In the genomic region with DNA sequence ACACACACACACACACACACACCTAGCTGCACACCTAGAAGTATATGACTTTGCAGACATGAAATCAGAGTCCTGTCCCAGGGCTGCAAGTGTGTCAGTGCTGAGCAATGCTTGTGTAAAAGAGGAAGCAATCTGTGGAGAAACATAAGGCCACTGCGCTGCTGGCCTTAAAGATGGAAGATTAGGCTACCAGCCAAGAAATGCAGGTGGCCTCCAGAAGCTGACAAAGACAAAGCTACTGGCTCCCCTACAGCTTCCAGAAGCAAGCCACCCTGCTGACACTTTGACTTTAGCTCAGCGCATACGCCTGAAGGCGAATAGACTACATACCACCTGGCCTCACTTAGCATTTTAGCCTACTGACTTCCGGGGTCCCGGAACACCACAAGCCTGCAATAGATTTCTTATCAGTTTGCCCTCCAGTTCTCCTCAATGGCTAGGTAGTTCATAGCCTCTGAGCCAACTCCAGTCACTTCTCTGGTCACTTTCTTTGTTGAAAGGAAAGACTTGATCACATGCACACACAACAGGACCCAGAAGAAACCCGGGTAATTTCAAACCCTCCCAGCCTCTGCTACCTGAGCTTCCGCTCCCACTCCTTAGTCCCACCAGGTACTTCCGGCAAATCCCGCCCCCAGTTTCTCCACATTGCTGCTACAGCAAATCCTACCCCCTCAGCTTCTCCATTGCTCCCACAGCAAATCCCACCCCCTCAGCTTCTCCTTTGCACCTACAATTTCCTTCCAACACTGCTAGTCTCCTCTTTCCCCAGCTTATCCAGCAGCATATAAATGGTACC, we compare ENCODE assay signal across 8 mouse cellular contexts. TPM values are rescaled to one million over a fixed set of nuclear protein-coding genes. Genes with fewer than 3 reads are reported as not detected.
A peak's percentile ranks its signal among the peaks of the same experiment; 100 is the strongest.
DNase-seq lines count a peak whose midpoint lies in the region; ATAC-seq and TF ChIP-seq lines count a peak whose summit lies in the region.

No protein-coding gene starts in this region.

- peaks cover 14% of the 10 kb centered on the region for H3K4me1 ChIP-seq in forebrain, embryonic 13.5 days
- H3K4me1 ChIP-seq in forebrain, embryonic 11.5 days (replicated peaks; ENCODE audit: control insufficient read depth, insufficient read depth, low read length): no peaks in the 10 kb centered on the region
- no peaks in the 10 kb centered on the region for H3K4me1 ChIP-seq in midbrain, embryonic 14.5 days (ENCODE audit: control insufficient read depth, insufficient read depth, low read length)
- no peaks in the 10 kb centered on the region for H3K4me1 ChIP-seq in midbrain, embryonic 11.5 days (ENCODE audit: control insufficient read depth, insufficient read depth, low read length)
- H3K4me1 ChIP-seq in forebrain, postnatal 0 days (ENCODE audit: insufficient read depth): no peaks in the 10 kb centered on the region
- H3K4me1 ChIP-seq in neural tube, embryonic 13.5 days (replicated peaks): peaks cover 18% of the 10 kb centered on the region

- no peak overlapping the region for H3K9ac ChIP-seq in forebrain, embryonic 13.5 days
- H3K9ac ChIP-seq in forebrain, embryonic 11.5 days (ENCODE audit: low read length): no peak overlapping the region
- no peak overlapping the region for H3K9ac ChIP-seq in midbrain, embryonic 14.5 days (replicated peaks; ENCODE audit: low read length)
- no peak overlapping the region for H3K9ac ChIP-seq in midbrain, embryonic 11.5 days (ENCODE audit: low read length)
- no peak overlapping the region for H3K9ac ChIP-seq in forebrain, postnatal 0 days
- no peak overlapping the region for H3K9ac ChIP-seq in neural tube, embryonic 13.5 days

- H3K4me2 ChIP-seq in forebrain, embryonic 13.5 days: no peak overlapping the region
- H3K4me2 ChIP-seq in forebrain, embryonic 11.5 days (ENCODE audit: low read depth, low read length, severe bottlenecking): no peak overlapping the region
- no peak overlapping the region for H3K4me2 ChIP-seq in midbrain, embryonic 14.5 days (ENCODE audit: low read length)
- no peak overlapping the region for H3K4me2 ChIP-seq in midbrain, embryonic 11.5 days
- no peak overlapping the region for H3K4me2 ChIP-seq in forebrain, postnatal 0 days (ENCODE audit: low read depth)
- no peak overlapping the region for H3K4me2 ChIP-seq in neural tube, embryonic 13.5 days

- peak overlapping the region; percentile 40 for H3K27ac ChIP-seq in forebrain, embryonic 13.5 days
- no peak overlapping the region for H3K27ac ChIP-seq in forebrain, embryonic 11.5 days (ENCODE audit: low read depth, low read length)
- H3K27ac ChIP-seq in midbrain, embryonic 14.5 days (replicated peaks; ENCODE audit: low read depth, low read length): no peak overlapping the region
- no peak overlapping the region for H3K27ac ChIP-seq in midbrain, embryonic 11.5 days (ENCODE audit: low read depth, low read length)
- H3K27ac ChIP-seq in forebrain, postnatal 0 days (ENCODE audit: low read depth, low read length): no peak overlapping the region
- peak overlapping the region; percentile 18; the same call in 1 of the 2 replicates for H3K27ac ChIP-seq in neural tube, embryonic 13.5 days (replicated peaks)

- ATAC-seq in forebrain, embryonic 13.5 days: peak; percentile 48; the same call in 1 of the 2 replicates
- ATAC-seq in forebrain, embryonic 11.5 days (replicated peaks; ENCODE audit: low FRiP score): no peak
- no peak for ATAC-seq in midbrain, embryonic 14.5 days (ENCODE audit: low FRiP score, low TSS enrichment)
- no peak for ATAC-seq in midbrain, embryonic 11.5 days (ENCODE audit: low FRiP score)
- 0 out of 2 replicates have a peak, but pooled peaks have one; percentile 38 for ATAC-seq in forebrain, postnatal 0 days
- peak; percentile 63; the same call in 1 of the 2 replicates for ATAC-seq in neural tube, embryonic 13.5 days (ENCODE audit: low read depth)

- H3K4me3 ChIP-seq in forebrain, embryonic 13.5 days: no peak overlapping the region
- H3K4me3 ChIP-seq in forebrain, embryonic 11.5 days (ENCODE audit: low read depth, low read length): no peak overlapping the region
- H3K4me3 ChIP-seq in midbrain, embryonic 14.5 days (replicated peaks; ENCODE audit: low read depth, low read length): no peak overlapping the region
- no peak overlapping the region for H3K4me3 ChIP-seq in midbrain, embryonic 11.5 days (ENCODE audit: low read depth, low read length)
- H3K4me3 ChIP-seq in forebrain, postnatal 0 days (ENCODE audit: low read depth, low read length): no peak overlapping the region
- H3K4me3 ChIP-seq in neural tube, embryonic 13.5 days: no peak overlapping the region

- H3K36me3 ChIP-seq in forebrain, embryonic 13.5 days (ENCODE audit: poor library complexity, severe bottlenecking): no peaks in the 10 kb centered on the region
- no peaks in the 10 kb centered on the region for H3K36me3 ChIP-seq in forebrain, embryonic 11.5 days (ENCODE audit: control insufficient read depth, insufficient read depth, low read length)
- no peaks in the 10 kb centered on the region for H3K36me3 ChIP-seq in midbrain, embryonic 14.5 days (ENCODE audit: control insufficient read depth, insufficient read depth, low read length)
- H3K36me3 ChIP-seq in midbrain, embryonic 11.5 days (ENCODE audit: control insufficient read depth, insufficient read depth, low read length): no peaks in the 10 kb centered on the region
- no peaks in the 10 kb centered on the region for H3K36me3 ChIP-seq in forebrain, postnatal 0 days (ENCODE audit: insufficient read depth)
- H3K36me3 ChIP-seq in neural tube, embryonic 13.5 days: no peaks in the 10 kb centered on the region

- no peak for DNase-seq in forebrain, embryonic 11.5 days (ENCODE audit: low spot score)
- DNase-seq in midbrain, embryonic 14.5 days: peak; percentile 58
- DNase-seq in midbrain, embryonic 11.5 days (ENCODE audit: low spot score, missing footprints): no peak
- DNase-seq in forebrain, postnatal 0 days: peak; percentile 38
- DNase-seq in ovary, postnatal 36 days (ENCODE audit: low spot score): no peak
- DNase-seq in spleen, postnatal 4 days (ENCODE audit: low spot score in 2 of 2): no peak

- H3K27me3 ChIP-seq in forebrain, embryonic 13.5 days: no peaks in the 10 kb centered on the region
- no peaks in the 10 kb centered on the region for H3K27me3 ChIP-seq in forebrain, embryonic 11.5 days (ENCODE audit: control insufficient read depth, insufficient read depth, low read length)
- H3K27me3 ChIP-seq in midbrain, embryonic 14.5 days (ENCODE audit: control insufficient read depth, insufficient read depth, low read length): no peaks in the 10 kb centered on the region
- no peaks in the 10 kb centered on the region for H3K27me3 ChIP-seq in midbrain, embryonic 11.5 days (ENCODE audit: control insufficient read depth, insufficient read depth, low read length)
- no peaks in the 10 kb centered on the region for H3K27me3 ChIP-seq in forebrain, postnatal 0 days (ENCODE audit: insufficient read depth, low read length)
- no peaks in the 10 kb centered on the region for H3K27me3 ChIP-seq in neural tube, embryonic 13.5 days

- no peaks in the 10 kb centered on the region for H3K9me3 ChIP-seq in forebrain, embryonic 13.5 days (replicated peaks)
- H3K9me3 ChIP-seq in forebrain, embryonic 11.5 days (ENCODE audit: control insufficient read depth, low read length): no peaks in the 10 kb centered on the region
- no peaks in the 10 kb centered on the region for H3K9me3 ChIP-seq in midbrain, embryonic 14.5 days (ENCODE audit: control insufficient read depth, low read length)
- H3K9me3 ChIP-seq in midbrain, embryonic 11.5 days (ENCODE audit: control insufficient read depth, low read length): no peaks in the 10 kb centered on the region
- no peaks in the 10 kb centered on the region for H3K9me3 ChIP-seq in forebrain, postnatal 0 days (ENCODE audit: low read length)
- H3K9me3 ChIP-seq in neural tube, embryonic 13.5 days: no peaks in the 10 kb centered on the region

- 48% methylated on average over 10 of the region's 10 CpGs for WGBS in forebrain, embryonic 13.5 days
- 60% methylated on average over 10 of the region's 10 CpGs for WGBS in forebrain, embryonic 11.5 days
- WGBS in midbrain, embryonic 14.5 days: 49% methylated on average over 10 of the region's 10 CpGs
- WGBS in midbrain, embryonic 11.5 days: 51% methylated on average over 10 of the region's 10 CpGs
- 46% methylated on average over 10 of the region's 10 CpGs for WGBS in forebrain, postnatal 0 days
- 42% methylated on average over 10 of the region's 10 CpGs for WGBS in neural tube, embryonic 13.5 days

- TF ChIP-seq CTCF in forebrain, postnatal 0 days (IDR thresholded peaks at IDR 0.05; ENCODE audit: low read depth): no peak

RNA-seq across cellular contexts. Expression of a gene that starts 23.0 kb away (rescaled TPM):
- 337 and 342 TPM in 2 replicates for polyA plus RNA-seq in forebrain, embryonic 13.5 days (2015; fragmentation: Nextera tagmentation; extraction: Ambion mirVana)
- polyA plus RNA-seq in forebrain, embryonic 11.5 days (2014; fragmentation: Nextera tagmentation; extraction: Ambion mirVana): 269 and 276 TPM in 2 replicates
- 377 and 407 TPM in 2 replicates for polyA plus RNA-seq in midbrain, embryonic 14.5 days (2014; fragmentation: Nextera tagmentation; extraction: Ambion mirVana)
- 292 and 298 TPM in 2 replicates for polyA plus RNA-seq in midbrain, embryonic 11.5 days (2014; fragmentation: Nextera tagmentation; extraction: Ambion mirVana)
- 221 and 223 TPM in 2 replicates for total RNA-seq in forebrain, postnatal 0 days (2014; rRNA removed)
- polyA plus RNA-seq in forebrain, postnatal 0 days (2015; fragmentation: Nextera tagmentation; extraction: Ambion mirVana): 268 and 315 TPM in 2 replicates
- 380 and 403 TPM in 2 replicates for polyA plus RNA-seq in neural tube, embryonic 13.5 days (2015; fragmentation: Nextera tagmentation; extraction: Ambion mirVana)

RNA-seq across cellular contexts. Expression of a gene that starts 31.2 kb away (rescaled TPM):
- polyA plus RNA-seq in forebrain, embryonic 13.5 days (2015; fragmentation: Nextera tagmentation; extraction: Ambion mirVana): 42.6 and 43.9 TPM in 2 replicates
- polyA plus RNA-seq in forebrain, embryonic 11.5 days (2014; fragmentation: Nextera tagmentation; extraction: Ambion mirVana): 24.2 and 25.7 TPM in 2 replicates
- polyA plus RNA-seq in midbrain, embryonic 14.5 days (2014; fragmentation: Nextera tagmentation; extraction: Ambion mirVana): 32.9 and 34.4 TPM in 2 replicates
- polyA plus RNA-seq in midbrain, embryonic 11.5 days (2014; fragmentation: Nextera tagmentation; extraction: Ambion mirVana): 25.9 and 29.4 TPM in 2 replicates
- 18.9 and 19.1 TPM in 2 replicates for total RNA-seq in forebrain, postnatal 0 days (2014; rRNA removed)
- 19.6 and 24.8 TPM in 2 replicates for polyA plus RNA-seq in forebrain, postnatal 0 days (2015; fragmentation: Nextera tagmentation; extraction: Ambion mirVana)
- 45.7 and 49.3 TPM in 2 replicates for polyA plus RNA-seq in neural tube, embryonic 13.5 days (2015; fragmentation: Nextera tagmentation; extraction: Ambion mirVana)

Comparison
In these comparisons a context has a peak if more than half of its experiments do, and no peak if none do; other contexts are left out.
1. ATAC-seq: peak in forebrain, embryonic 13.5 days (single experiment), forebrain, postnatal 0 days (single experiment) and neural tube, embryonic 13.5 days (single experiment); none in forebrain, embryonic 11.5 days (single experiment), midbrain, embryonic 14.5 days (single experiment) and midbrain, embryonic 11.5 days (single experiment).
2. H3K27ac ChIP-seq: peak in forebrain, embryonic 13.5 days (single experiment) and neural tube, embryonic 13.5 days (single experiment); none in forebrain, embryonic 11.5 days (single experiment), midbrain, embryonic 14.5 days (single experiment), midbrain, embryonic 11.5 days (single experiment) and forebrain, postnatal 0 days (single experiment).
3. DNase-seq: peak in midbrain, embryonic 14.5 days (single experiment) and forebrain, postnatal 0 days (single experiment); none in forebrain, embryonic 11.5 days (single experiment), midbrain, embryonic 11.5 days (single experiment), ovary, postnatal 36 days (single experiment) and spleen, postnatal 4 days (0 of 2).